Mouse (Mus musculus) midbrain, postnatal 0 days (tissue): ENCODE data around the gene Ugt1a7c. TPM values are rescaled to one million over a fixed set of nuclear protein-coding genes. Genes with fewer than 3 reads are reported as not detected.

Experiments
- ATAC-seq: fragments of 200-750 bp; cut with Nextera tagmentation; 2 replicates; pipeline ENCODE4 v1.8.0; 2017; ENCODE audit warnings: moderate number of reproducible peaks, mild to moderate bottlenecking, moderate TSS enrichment, moderate library complexity; ENCODE audit not compliant: low FRiP score
- DNase-seq: peaks from one replicate; pipeline ENCODE4 v3.0.0-alpha.2; 2015; ENCODE audit warnings: low spot score
- H3K27ac ChIP-seq: fragments of 300-500 bp; sonication (generic); 2 replicates; pipeline ENCODE4 v1.5.1; 2014; ENCODE audit warnings: low read depth, mild to moderate bottlenecking, low read length, mixed read lengths
- H3K27me3 ChIP-seq: fragments of 300-500 bp; sonication (generic); 2 replicates; pipeline ENCODE4 v1.6.1; 2014; ENCODE audit warnings: low read length, control low read depth, mixed read lengths; ENCODE audit not compliant: insufficient read depth
- H3K36me3 ChIP-seq: fragments of 300-500 bp; sonication (generic); 2 replicates; pipeline ENCODE4 v1.6.1; 2014; ENCODE audit warnings: low read length, control low read depth, mixed read lengths; ENCODE audit not compliant: insufficient read depth
- H3K4me1 ChIP-seq: fragments of 300-500 bp; sonication (generic); 2 replicates; pipeline ENCODE4 v1.6.1; 2014; ENCODE audit warnings: mild to moderate bottlenecking, control low read depth, antibody characterized with exemption, low read length, mixed read lengths; ENCODE audit not compliant: insufficient read depth
- H3K4me2 ChIP-seq: fragments of 300-500 bp; sonication (generic); 2 replicates; pipeline ENCODE4 v1.6.1; 2014; ENCODE audit warnings: low read depth, mild to moderate bottlenecking, low read length, mixed read lengths; ENCODE audit not compliant: poor library complexity, severe bottlenecking
- H3K4me3 ChIP-seq: fragments of 300-500 bp; sonication (generic); 2 replicates; pipeline ENCODE4 v1.5.1; 2014; ENCODE audit warnings: low read depth, mild to moderate bottlenecking, low read length, moderate library complexity
- H3K9ac ChIP-seq: fragments of 300-500 bp; sonication (generic); replicated peaks from 2 replicates; pipeline ENCODE4 v1.6.1; 2014; ENCODE audit warnings: mild to moderate bottlenecking, low read length, moderate library complexity, mixed read lengths; ENCODE audit not compliant: poor library complexity, severe bottlenecking
- H3K9me3 ChIP-seq: fragments of 300-500 bp; sonication (generic); 2 replicates; pipeline ENCODE4 v1.6.1; 2016; ENCODE audit warnings: low read length, control low read depth
- CTCF ChIP-seq: IDR thresholded peaks from 2 replicates; pipeline ENCODE4 v1.5.1; 2016; ENCODE audit warnings: antibody characterized with exemption, mild to moderate bottlenecking
- WGBS: fragments of 180-500 bp; shearing (Covaris S2); extraction: QIAGEN DNeasy Blood & Tissue Kit; methylation state at CpG from one replicate; pipeline ENCODE4 v1.1.7; 2014; 5-methylcytosine and 5-hydroxymethylcytosine counted together
- polyA plus RNA-seq: library from polyadenylated mRNA; unstranded; fragments of >200 nt; fragmentation: Nextera tagmentation; extraction: Ambion mirVana; gene quantifications from 2 replicates; pipeline ENCODE4 v1.2.1, GENCODE M21; 2015
- total RNA-seq: library from RNA; depleted of rRNA; stranded (reverse); fragments of >200 nt; gene quantifications from 2 replicates; pipeline ENCODE4 v1.2.3, GENCODE M21; 2014; rRNA removed

The Ugt1a7c gene
- total and polyA plus RNA-seq, 2 experiments from 2014 or later: 1.5 to 1.6 TPM

GRCm38 (mm10) chr1:88264869-88265240 lies 170.0 kb downstream of the Ugt1a7c start:
- no peaks in the 10 kb centered on the region for H3K4me1 ChIP-seq
- DNase-seq (no peak), ATAC-seq (no peak)
- no peak for TF ChIP-seq CTCF
- no peaks in the 10 kb centered on the region for H3K27me3 ChIP-seq
- no peak overlapping the region for H3K4me2 ChIP-seq
- H3K4me3 ChIP-seq: no peak overlapping the region
- no peak overlapping the region for H3K27ac ChIP-seq
- 74% methylated on average over 4 of the region's 4 CpGs for WGBS
- H3K36me3 ChIP-seq: peaks cover 100% of the 10 kb centered on the region
- H3K9ac ChIP-seq: no peak overlapping the region
- H3K9me3 ChIP-seq: peaks cover 4% of the 10 kb centered on the region; the same call in 1 of the 2 replicates

GRCm38 (mm10) chr1:88266123-88266522 lies 171.3 kb downstream of the Ugt1a7c start:
- ATAC-seq (no peak), DNase-seq (no peak)
- H3K4me1 ChIP-seq: no peaks in the 10 kb centered on the region
- H3K27me3 ChIP-seq: no peaks in the 10 kb centered on the region
- no peaks in the 10 kb centered on the region for H3K9me3 ChIP-seq
- no peak for TF ChIP-seq CTCF
- H3K9ac ChIP-seq: no peak overlapping the region
- 90% methylated on average over 13 of the region's 13 CpGs for WGBS
- no peak overlapping the region for H3K4me3 ChIP-seq
- no peak overlapping the region for H3K27ac ChIP-seq
- peaks cover 90% of the 10 kb centered on the region for H3K36me3 ChIP-seq
- no peak overlapping the region for H3K4me2 ChIP-seq

- WGBS: 95% methylated on average over 6 of the region's 6 CpGs
- H3K27ac ChIP-seq: no peak overlapping the region
- DNase-seq: no peak
- no peak for TF ChIP-seq CTCF
- no peak overlapping the region for H3K9ac ChIP-seq
- no peaks in the 10 kb centered on the region for H3K27me3 ChIP-seq
- H3K4me2 ChIP-seq: no peak overlapping the region
- no peaks in the 10 kb centered on the region for H3K9me3 ChIP-seq
- H3K4me1 ChIP-seq: no peaks in the 10 kb centered on the region
- peaks cover 76% of the 10 kb centered on the region for H3K36me3 ChIP-seq
- no peak for ATAC-seq
- no peak overlapping the region for H3K4me3 ChIP-seq
These were observed 172.6 kb downstream of the Ugt1a7c start for GRCm38 (mm10) chr1:88267489-88267888.

GRCm38 (mm10) chr1:88268070-88268469 lies 173.2 kb downstream of the Ugt1a7c start:
- peaks cover 73% of the 10 kb centered on the region for H3K36me3 ChIP-seq
- H3K4me3 ChIP-seq: no peak overlapping the region
- H3K27ac ChIP-seq: no peak overlapping the region
- H3K4me1 ChIP-seq: no peaks in the 10 kb centered on the region
- DNase-seq: no peak
- no peak for ATAC-seq
- H3K4me2 ChIP-seq: no peak overlapping the region
- no peak overlapping the region for H3K9ac ChIP-seq
- WGBS: 87% methylated on average over 6 of the region's 6 CpGs
- no peaks in the 10 kb centered on the region for H3K27me3 ChIP-seq
- no peak for TF ChIP-seq CTCF
- H3K9me3 ChIP-seq: no peaks in the 10 kb centered on the region

Other genes starting within 250 kb of the Ugt1a7c start
- 75.1 and 77.5 TPM in 2 replicates for gene Dgkd, start 241.8 kb upstream of the Ugt1a7c start, total RNA-seq
- 36.6 and 38.2 TPM in 2 replicates for gene Dgkd, start 241.8 kb upstream of the Ugt1a7c start, polyA plus RNA-seq
- gene Usp40, start 86.5 kb upstream of the Ugt1a7c start, total RNA-seq: 15.8 and 18.5 TPM in 2 replicates
- 8.4 and 9.8 TPM in 2 replicates for gene Usp40, start 86.5 kb upstream of the Ugt1a7c start, polyA plus RNA-seq
- not detected in 2 replicates for gene Ugt1a10, start 39.7 kb upstream of the Ugt1a7c start, total RNA-seq
- not detected in 2 replicates for gene Ugt1a10, start 39.7 kb upstream of the Ugt1a7c start, polyA plus RNA-seq
- gene Ugt1a9, start 24.3 kb upstream of the Ugt1a7c start, total RNA-seq: not detected in 2 replicates
- not detected in 2 replicates for gene Ugt1a9, start 24.3 kb upstream of the Ugt1a7c start, polyA plus RNA-seq
- not detected in 2 replicates for gene Ugt1a8, start 7.2 kb upstream of the Ugt1a7c start, total RNA-seq
- not detected in 2 replicates for gene Ugt1a8, start 7.2 kb upstream of the Ugt1a7c start, polyA plus RNA-seq
- 0.94 and 1.9 TPM in 2 replicates for gene Ugt1a6b, start 8.2 kb downstream of the Ugt1a7c start, total RNA-seq
- not detected in 2 replicates for gene Ugt1a6b, start 8.2 kb downstream of the Ugt1a7c start, polyA plus RNA-seq
- gene Ugt1a6a, start 39.7 kb downstream of the Ugt1a7c start, total RNA-seq: 1.1 and 3.8 TPM in 2 replicates
- gene Ugt1a6a, start 39.7 kb downstream of the Ugt1a7c start, polyA plus RNA-seq: 1.7 and 2.3 TPM in 2 replicates
- gene Ugt1a5, start 71.0 kb downstream of the Ugt1a7c start, total RNA-seq: not detected in 2 replicates
- gene Ugt1a5, start 71.0 kb downstream of the Ugt1a7c start, polyA plus RNA-seq: not detected in 2 replicates
- not detected in 2 replicates for gene Ugt1a2, start 105.5 kb downstream of the Ugt1a7c start, total RNA-seq
- not detected in 2 replicates for gene Ugt1a2, start 105.5 kb downstream of the Ugt1a7c start, polyA plus RNA-seq
- 5.5 and 6.9 TPM in 2 replicates for gene Dnajb3, start 110.7 kb downstream of the Ugt1a7c start, total RNA-seq
- 11.8 and 12.5 TPM in 2 replicates for gene Dnajb3, start 110.7 kb downstream of the Ugt1a7c start, polyA plus RNA-seq
- not detected in 2 replicates for gene Ugt1a1, start 116.9 kb downstream of the Ugt1a7c start, total RNA-seq
- not detected in 2 replicates for gene Ugt1a1, start 116.9 kb downstream of the Ugt1a7c start, polyA plus RNA-seq
- gene Mroh2a, start 131.9 kb downstream of the Ugt1a7c start, total RNA-seq: not detected in 2 replicates
- 0.56 and 1.2 TPM in 2 replicates for gene Mroh2a, start 131.9 kb downstream of the Ugt1a7c start, polyA plus RNA-seq
- 88.0 and 96.8 TPM in 2 replicates for gene Hjurp, start 182.6 kb downstream of the Ugt1a7c start, total RNA-seq
- 42.3 and 45.9 TPM in 2 replicates for gene Hjurp, start 182.6 kb downstream of the Ugt1a7c start, polyA plus RNA-seq
- 1.2 TPM in 2 replicates for gene Trpm8, start 182.6 kb downstream of the Ugt1a7c start, total RNA-seq
- gene Trpm8, start 182.6 kb downstream of the Ugt1a7c start, polyA plus RNA-seq: 0.21 and 0.29 TPM in 2 replicates